Mouse (Mus musculus): ENCODE measurements at regions not wholly inside any gene's neighbourhood (a gene's known extent, or its start where the extent isn't known, plus 50 kb on each side); places are given as distances from the start of the nearest gene placed in this dataset.

DNA sequence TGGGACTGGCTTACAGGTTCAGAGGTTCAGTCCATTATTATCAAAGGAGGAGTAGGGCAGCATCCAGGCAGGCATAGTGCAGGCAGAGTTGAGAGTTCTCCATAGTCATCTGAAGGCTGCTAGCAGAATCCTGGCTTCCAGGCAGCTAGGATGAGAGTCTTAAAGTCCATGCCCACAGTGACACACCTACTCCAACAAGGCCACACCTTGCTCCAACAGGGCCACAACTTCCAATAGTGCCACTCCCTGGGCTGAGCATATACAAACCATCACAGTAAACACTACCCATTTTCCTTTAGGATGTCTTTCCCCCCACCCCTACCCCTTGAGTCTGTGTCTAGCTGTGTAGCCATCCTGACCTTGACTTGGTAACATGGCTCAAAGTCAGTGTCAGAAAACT is 78.8 kb upstream of the Ppp1r12a start:
- H3K4me3 ChIP-seq (ENCODE audit: insufficient read depth in 1 of 2, low read depth in 1 of 2, low read length in 2 of 2, poor library complexity in 1 of 2, severe bottlenecking in 1 of 2) = no peak overlapping the region
- H3K4me1 ChIP-seq (ENCODE audit: control insufficient read depth in 2 of 2, insufficient read depth in 2 of 2, low read length in 2 of 2, poor library complexity in 1 of 2) = no peaks in the 10 kb centered on the region
- no peak overlapping the region for H3K27ac ChIP-seq (ENCODE audit: insufficient read depth, low read depth, low read length, poor library complexity, severe bottlenecking)
- no peak for DNase-seq (ENCODE audit: low read depth, low spot score)
- H3K9ac ChIP-seq (ENCODE audit: insufficient read depth, low read depth, low read length, poor library complexity, severe bottlenecking) = no peak overlapping the region
- H3K9me3 ChIP-seq (ENCODE audit: control insufficient read depth, insufficient read depth, low read depth, low read length) = no peaks in the 10 kb centered on the region
- in situ Hi-C loops (cut with MboI; ENCODE audit: low sequenced_read_pairs in 2 of 2, unreplicated experiment in 2 of 2) = no loop called here
- TF ChIP-seq MAFK (IDR thresholded peaks at IDR 0.05; ENCODE audit: insufficient read depth, low read depth, low read length) (no peak), HCFC1 (IDR thresholded peaks at IDR 0.05; ENCODE audit: borderline replicate concordance, insufficient read depth, low read length) (no peak), ZNF384 (IDR thresholded peaks at IDR 0.05; ENCODE audit: low read depth, low read length) (no peak), ZC3H11A (IDR thresholded peaks at IDR 0.05; ENCODE audit: borderline replicate concordance, low read depth, low read length) (no peak), CHD2 (IDR thresholded peaks at IDR 0.05; ENCODE audit: low read depth, low read length) (no peak)
- no peaks in the 10 kb centered on the region for H3K36me3 ChIP-seq (ENCODE audit: control insufficient read depth, insufficient read depth, low read length, poor library complexity, severe bottlenecking)

DNA sequence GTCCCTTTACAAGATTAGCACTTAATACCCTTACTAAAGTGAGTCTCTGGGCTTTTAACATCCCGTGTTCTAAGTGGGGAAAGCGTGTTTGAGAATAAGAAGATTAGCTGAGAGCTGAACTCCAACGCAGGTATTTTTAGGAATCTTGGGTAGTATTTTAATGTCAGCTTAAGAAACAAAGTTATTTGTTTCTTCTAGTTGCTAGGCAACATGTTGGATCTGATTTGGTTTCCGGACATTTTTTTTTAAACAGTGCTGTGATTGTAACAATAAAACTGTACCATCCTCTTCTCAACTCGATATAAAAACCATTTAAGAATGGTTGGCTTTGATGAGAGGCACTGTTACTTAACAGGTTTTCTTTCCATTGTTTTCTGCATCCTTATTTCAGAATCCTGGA is 86.8 kb upstream of the Ppp1r12a start:
- in situ Hi-C loops (cut with MboI; ENCODE audit: low sequenced_read_pairs in 2 of 2, unreplicated experiment in 2 of 2) = no loop called here
- Histone ChIP-seq H3K4me1 (ENCODE audit: control insufficient read depth in 2 of 2, insufficient read depth in 2 of 2, low read length in 2 of 2, poor library complexity in 1 of 2) (no peaks in the 10 kb centered on the region), H3K9me3 (ENCODE audit: control insufficient read depth, insufficient read depth, low read depth, low read length) (no peaks in the 10 kb centered on the region), H3K36me3 (ENCODE audit: control insufficient read depth, insufficient read depth, low read length, poor library complexity, severe bottlenecking) (no peaks in the 10 kb centered on the region), H3K4me3 (ENCODE audit: insufficient read depth in 1 of 2, low read depth in 1 of 2, low read length in 2 of 2, poor library complexity in 1 of 2, severe bottlenecking in 1 of 2) (no peak overlapping the region), H3K27ac (ENCODE audit: insufficient read depth, low read depth, low read length, poor library complexity, severe bottlenecking) (no peak overlapping the region), H3K9ac (ENCODE audit: insufficient read depth, low read depth, low read length, poor library complexity, severe bottlenecking) (no peak overlapping the region)
- TF ChIP-seq ZNF384 (IDR thresholded peaks at IDR 0.05; ENCODE audit: low read depth, low read length) = no peak
- TF ChIP-seq MAFK (IDR thresholded peaks at IDR 0.05; ENCODE audit: insufficient read depth, low read depth, low read length) = no peak
- TF ChIP-seq HCFC1 (IDR thresholded peaks at IDR 0.05; ENCODE audit: borderline replicate concordance, insufficient read depth, low read length) = no peak
- no peak for TF ChIP-seq CHD2 (IDR thresholded peaks at IDR 0.05; ENCODE audit: low read depth, low read length)
- no peak for TF ChIP-seq ZC3H11A (IDR thresholded peaks at IDR 0.05; ENCODE audit: borderline replicate concordance, low read depth, low read length)
- no peak for DNase-seq (ENCODE audit: low read depth, low spot score)

DNA sequence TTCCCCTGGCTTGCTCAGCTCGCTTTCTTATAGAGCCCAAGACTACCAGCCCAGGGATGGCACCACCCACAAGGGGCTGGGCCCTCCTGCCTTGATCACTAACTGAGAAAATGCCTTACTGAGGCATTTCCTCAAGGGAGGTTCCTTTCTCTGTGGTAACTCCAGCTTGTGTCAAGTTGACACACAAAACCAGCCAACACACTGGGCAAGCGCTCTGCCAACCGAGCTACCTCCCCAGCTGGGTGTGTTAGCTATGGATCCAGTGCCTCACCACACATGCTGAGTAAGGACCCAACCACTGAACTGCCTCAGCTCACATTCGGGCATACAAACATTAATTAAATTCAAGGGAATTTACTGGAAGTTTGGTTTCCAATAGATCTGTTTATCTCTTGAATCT is 88.2 kb upstream of the Ppp1r12a start:
- in situ Hi-C loops (cut with MboI; ENCODE audit: low sequenced_read_pairs in 2 of 2, unreplicated experiment in 2 of 2) = no loop called here
- TF ChIP-seq MAFK (IDR thresholded peaks at IDR 0.05; ENCODE audit: insufficient read depth, low read depth, low read length) (no peak), HCFC1 (IDR thresholded peaks at IDR 0.05; ENCODE audit: borderline replicate concordance, insufficient read depth, low read length) (no peak), ZC3H11A (IDR thresholded peaks at IDR 0.05; ENCODE audit: borderline replicate concordance, low read depth, low read length) (no peak), ZNF384 (IDR thresholded peaks at IDR 0.05; ENCODE audit: low read depth, low read length) (no peak), CHD2 (IDR thresholded peaks at IDR 0.05; ENCODE audit: low read depth, low read length) (no peak)
- H3K9me3 ChIP-seq (ENCODE audit: control insufficient read depth, insufficient read depth, low read depth, low read length) = no peaks in the 10 kb centered on the region

DNA sequence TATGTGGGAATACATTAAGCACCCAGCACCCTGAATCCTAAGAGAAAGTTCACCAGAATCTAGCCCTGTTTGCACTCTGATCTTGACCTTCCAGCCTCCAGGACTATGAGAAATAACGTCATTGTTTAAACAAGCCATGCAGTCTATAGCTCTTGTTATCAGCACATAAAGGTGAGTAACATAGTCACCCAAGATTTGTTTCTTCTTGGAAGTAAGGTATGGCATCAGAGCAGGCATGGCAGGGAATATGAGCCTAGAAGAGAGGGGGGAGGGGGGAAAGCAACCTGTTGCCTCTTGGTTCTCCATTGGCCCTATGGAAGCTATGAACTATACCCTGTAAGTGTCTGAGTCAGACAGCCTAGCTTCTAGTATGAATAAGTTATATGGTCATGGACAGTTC is 89.8 kb upstream of the Ppp1r12a start:
- no peaks in the 10 kb centered on the region for H3K36me3 ChIP-seq (ENCODE audit: control insufficient read depth, insufficient read depth, low read length, poor library complexity, severe bottlenecking)
- in situ Hi-C loops (cut with MboI; ENCODE audit: low sequenced_read_pairs in 2 of 2, unreplicated experiment in 2 of 2) = no loop called here
- TF ChIP-seq CHD2 (IDR thresholded peaks at IDR 0.05; ENCODE audit: low read depth, low read length) = no peak
- no peak for TF ChIP-seq HCFC1 (IDR thresholded peaks at IDR 0.05; ENCODE audit: borderline replicate concordance, insufficient read depth, low read length)
- TF ChIP-seq ZC3H11A (IDR thresholded peaks at IDR 0.05; ENCODE audit: borderline replicate concordance, low read depth, low read length) = no peak
- no peak for TF ChIP-seq MAFK (IDR thresholded peaks at IDR 0.05; ENCODE audit: insufficient read depth, low read depth, low read length)
- TF ChIP-seq ZNF384 (IDR thresholded peaks at IDR 0.05; ENCODE audit: low read depth, low read length) = no peak

More for the DNA sequence above, 88.2 kb upstream of the Ppp1r12a start:
- no peak for DNase-seq (ENCODE audit: low read depth, low spot score)
- Histone ChIP-seq H3K36me3 (ENCODE audit: control insufficient read depth, insufficient read depth, low read length, poor library complexity, severe bottlenecking) (no peaks in the 10 kb centered on the region), H3K4me3 (ENCODE audit: insufficient read depth in 1 of 2, low read depth in 1 of 2, low read length in 2 of 2, poor library complexity in 1 of 2, severe bottlenecking in 1 of 2) (no peak overlapping the region), H3K9ac (ENCODE audit: insufficient read depth, low read depth, low read length, poor library complexity, severe bottlenecking) (no peak overlapping the region), H3K27ac (ENCODE audit: insufficient read depth, low read depth, low read length, poor library complexity, severe bottlenecking) (no peak overlapping the region), H3K4me1 (ENCODE audit: control insufficient read depth in 2 of 2, insufficient read depth in 2 of 2, low read length in 2 of 2, poor library complexity in 1 of 2) (no peaks in the 10 kb centered on the region)

DNA sequence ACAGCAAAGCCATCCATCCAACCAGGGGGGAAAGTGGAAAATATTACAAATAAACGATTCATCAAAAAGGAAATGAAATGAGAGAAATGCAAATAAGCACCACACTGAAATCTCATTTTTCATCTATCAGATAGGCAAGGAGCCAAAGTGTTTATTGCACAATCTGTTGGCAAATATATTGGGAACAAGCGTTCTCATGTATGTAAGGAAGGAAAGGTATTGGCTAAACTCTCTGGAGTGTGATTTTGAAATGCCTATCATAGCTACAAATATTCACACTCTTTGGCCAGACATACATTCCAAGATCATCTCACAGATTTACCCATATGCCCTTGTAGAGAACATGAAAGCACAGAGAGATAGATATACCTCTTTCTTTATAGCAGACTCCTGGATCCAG is 90.6 kb upstream of the Ppp1r12a start:
- no peak for DNase-seq (ENCODE audit: low read depth, low spot score)
- H3K27ac ChIP-seq (ENCODE audit: insufficient read depth, low read depth, low read length, poor library complexity, severe bottlenecking) = no peak overlapping the region
- TF ChIP-seq ZNF384 (IDR thresholded peaks at IDR 0.05; ENCODE audit: low read depth, low read length) = no peak
- no peak for TF ChIP-seq CHD2 (IDR thresholded peaks at IDR 0.05; ENCODE audit: low read depth, low read length)
- no peak for TF ChIP-seq MAFK (IDR thresholded peaks at IDR 0.05; ENCODE audit: insufficient read depth, low read depth, low read length)
- no peak for TF ChIP-seq ZC3H11A (IDR thresholded peaks at IDR 0.05; ENCODE audit: borderline replicate concordance, low read depth, low read length)
- no peak for TF ChIP-seq HCFC1 (IDR thresholded peaks at IDR 0.05; ENCODE audit: borderline replicate concordance, insufficient read depth, low read length)

More for the DNA sequence above, 89.8 kb upstream of the Ppp1r12a start:
- no peaks in the 10 kb centered on the region for H3K9me3 ChIP-seq (ENCODE audit: control insufficient read depth, insufficient read depth, low read depth, low read length)
- no peaks in the 10 kb centered on the region for H3K4me1 ChIP-seq (ENCODE audit: control insufficient read depth in 2 of 2, insufficient read depth in 2 of 2, low read length in 2 of 2, poor library complexity in 1 of 2)
- no peak overlapping the region for H3K27ac ChIP-seq (ENCODE audit: insufficient read depth, low read depth, low read length, poor library complexity, severe bottlenecking)
- no peak overlapping the region for H3K4me3 ChIP-seq (ENCODE audit: insufficient read depth in 1 of 2, low read depth in 1 of 2, low read length in 2 of 2, poor library complexity in 1 of 2, severe bottlenecking in 1 of 2)
- H3K9ac ChIP-seq (ENCODE audit: insufficient read depth, low read depth, low read length, poor library complexity, severe bottlenecking) = no peak overlapping the region
- DNase-seq (ENCODE audit: low read depth, low spot score) = no peak

More for the DNA sequence above, 90.6 kb upstream of the Ppp1r12a start:
- no peak overlapping the region for H3K4me3 ChIP-seq (ENCODE audit: insufficient read depth in 1 of 2, low read depth in 1 of 2, low read length in 2 of 2, poor library complexity in 1 of 2, severe bottlenecking in 1 of 2)
- H3K9me3 ChIP-seq (ENCODE audit: control insufficient read depth, insufficient read depth, low read depth, low read length) = no peaks in the 10 kb centered on the region
- in situ Hi-C loops (cut with MboI; ENCODE audit: low sequenced_read_pairs in 2 of 2, unreplicated experiment in 2 of 2) = no loop called here
- no peaks in the 10 kb centered on the region for H3K36me3 ChIP-seq (ENCODE audit: control insufficient read depth, insufficient read depth, low read length, poor library complexity, severe bottlenecking)
- H3K9ac ChIP-seq (ENCODE audit: insufficient read depth, low read depth, low read length, poor library complexity, severe bottlenecking) = no peak overlapping the region
- H3K4me1 ChIP-seq (ENCODE audit: control insufficient read depth in 2 of 2, insufficient read depth in 2 of 2, low read length in 2 of 2, poor library complexity in 1 of 2) = no peaks in the 10 kb centered on the region

All from ES-E14 (cell line).